8 mouse cellular contexts compared by ENCODE assay signal in the genomic region with DNA sequence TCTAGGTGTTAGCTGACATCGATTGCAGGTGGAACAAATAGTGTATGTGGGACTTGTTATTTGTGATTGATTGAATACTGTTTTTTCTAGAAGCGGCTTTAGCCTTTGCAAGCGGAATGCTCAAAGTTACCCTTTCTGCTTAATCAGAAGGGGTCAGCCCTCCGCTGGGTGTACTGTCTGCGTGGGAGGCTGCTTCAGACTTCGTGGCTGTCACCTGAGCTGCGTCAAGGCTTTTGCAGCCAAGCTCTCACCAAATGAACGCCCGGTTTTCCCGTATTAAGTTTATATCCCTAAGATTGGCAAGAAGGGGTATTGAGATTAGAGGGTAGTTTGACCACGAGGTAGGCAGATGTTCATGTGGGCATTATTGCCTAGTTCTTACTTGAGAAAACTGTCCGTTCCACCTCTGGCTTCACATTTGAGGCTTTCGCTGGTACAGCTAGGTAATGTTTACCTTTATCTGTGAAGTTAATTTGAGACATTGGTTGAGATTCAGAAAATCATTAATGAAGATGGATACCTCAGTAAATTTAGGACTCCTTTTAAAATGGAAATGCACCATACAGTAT. TPM values are rescaled to one million over a fixed set of nuclear protein-coding genes. Genes with fewer than 3 reads are reported as not detected.
DNase-seq lines count a peak whose midpoint lies in the region; ATAC-seq lines count a peak whose summit lies in the region.

No protein-coding gene starts in this region.

- H3K9me3 ChIP-seq in heart, embryonic 14.5 days (ENCODE audit: control insufficient read depth, low read length): peaks cover 9% of the 10 kb centered on the region
- H3K9me3 ChIP-seq in embryonic facial prominence, embryonic 14.5 days (ENCODE audit: control insufficient read depth, low read length): peaks cover 41% of the 10 kb centered on the region
- peaks cover 7% of the 10 kb centered on the region for H3K9me3 ChIP-seq in kidney, embryonic 14.5 days (ENCODE audit: control insufficient read depth, low read length)

- no peak overlapping the region for H3K27ac ChIP-seq in heart, embryonic 14.5 days (replicated peaks in 1 of 2; ENCODE audit: control insufficient read depth in 1 of 2, insufficient read depth in 1 of 2, low read depth in 2 of 2, low read length in 2 of 2)
- H3K27ac ChIP-seq in embryonic facial prominence, embryonic 14.5 days (replicated peaks; ENCODE audit: low read depth, low read length): no peak overlapping the region
- no peak overlapping the region for H3K27ac ChIP-seq in kidney, embryonic 14.5 days (ENCODE audit: low read depth, low read length)

- peaks cover 6% of the 10 kb centered on the region; the same call in 1 of the 2 replicates for H3K36me3 ChIP-seq in heart, embryonic 14.5 days (ENCODE audit: control insufficient read depth, insufficient read depth, low read length)
- peaks cover 18% of the 10 kb centered on the region for H3K36me3 ChIP-seq in embryonic facial prominence, embryonic 14.5 days (ENCODE audit: control insufficient read depth, insufficient read depth, low read length)
- H3K36me3 ChIP-seq in kidney, embryonic 14.5 days (ENCODE audit: control insufficient read depth, insufficient read depth, low read length): no peaks in the 10 kb centered on the region

- peak overlapping the region; percentile 73 to 84 for H3K4me3 ChIP-seq in heart, embryonic 14.5 days (ENCODE audit: control insufficient read depth in 1 of 2, insufficient read depth in 1 of 2, low read depth in 1 of 2, low read length in 2 of 2)
- peak overlapping the region; percentile 87 for H3K4me3 ChIP-seq in embryonic facial prominence, embryonic 14.5 days (ENCODE audit: low read depth, low read length)
- H3K4me3 ChIP-seq in kidney, embryonic 14.5 days (ENCODE audit: low read length): peak overlapping the region; percentile 84

- peak overlapping the region; percentile 82 for H3K9ac ChIP-seq in heart, embryonic 14.5 days (ENCODE audit: low read length)
- H3K9ac ChIP-seq in embryonic facial prominence, embryonic 14.5 days (ENCODE audit: low read depth, low read length): no peak overlapping the region
- H3K9ac ChIP-seq in kidney, embryonic 14.5 days (ENCODE audit: low read depth, low read length): peak overlapping the region; percentile 85; the same call in 1 of the 2 replicates

- 38% methylated on average over 13 of the region's 13 CpGs for WGBS in heart, embryonic 14.5 days
- 32% methylated on average over 13 of the region's 13 CpGs for WGBS in embryonic facial prominence, embryonic 14.5 days
- 22% methylated on average over 13 of the region's 13 CpGs for WGBS in kidney, embryonic 14.5 days

- intact Hi-C loops in heart, postnatal 14 days (cut with DNase I): loop anchor here (5.0 kb wide), 2 partner anchors 149 to 731 kb away; a partner anchor contains a TSS

- no peak for DNase-seq in heart, postnatal 14 days
- DNase-seq in embryonic facial prominence, embryonic 14.5 days (ENCODE audit: low spot score): no peak
- DNase-seq in naive thymus-derived CD4-positive, alpha-beta T cell, adult 2 months (ENCODE audit: low read depth): peak; percentile 25
- DNase-seq in urinary bladder, adult 18-20 months (ENCODE audit: low spot score in 2 of 2): no peak
- DNase-seq in layer of hippocampus, postnatal 14 days (ENCODE audit: low spot score in 2 of 2): no peak
- no peak for DNase-seq in spleen, postnatal 4 days (ENCODE audit: low spot score in 2 of 2)

- H3K27me3 ChIP-seq in heart, embryonic 14.5 days (ENCODE audit: control insufficient read depth, insufficient read depth, low read length): no peaks in the 10 kb centered on the region
- no peaks in the 10 kb centered on the region for H3K27me3 ChIP-seq in embryonic facial prominence, embryonic 14.5 days (replicated peaks; ENCODE audit: control insufficient read depth, insufficient read depth, low read length)
- H3K27me3 ChIP-seq in kidney, embryonic 14.5 days (ENCODE audit: control insufficient read depth, insufficient read depth, low read length): 0 out of 2 replicates have a peak, but pooled peaks cover 6% of the 10 kb centered on the region

- peak overlapping the region; percentile 89 for H3K4me2 ChIP-seq in heart, embryonic 14.5 days (ENCODE audit: low read length)
- H3K4me2 ChIP-seq in embryonic facial prominence, embryonic 14.5 days (ENCODE audit: low read depth, low read length): peak overlapping the region; percentile 99
- H3K4me2 ChIP-seq in kidney, embryonic 14.5 days (replicated peaks; ENCODE audit: low read depth, low read length): peak overlapping the region; percentile 96

- peaks cover 6 to 12% of the 10 kb centered on the region in 2 experiments; a peak in 2 of 4 replicates for H3K4me1 ChIP-seq in heart, embryonic 14.5 days (ENCODE audit: control insufficient read depth in 2 of 2, insufficient read depth in 2 of 2, low read length in 2 of 2)
- H3K4me1 ChIP-seq in embryonic facial prominence, embryonic 14.5 days (ENCODE audit: control insufficient read depth, insufficient read depth, low read length): peaks cover 14% of the 10 kb centered on the region
- H3K4me1 ChIP-seq in kidney, embryonic 14.5 days (ENCODE audit: control insufficient read depth, insufficient read depth, low read length): peaks cover 11% of the 10 kb centered on the region; the same call in 1 of the 2 replicates

- ATAC-seq in heart, embryonic 14.5 days (ENCODE audit: insufficient number of reproducible peaks, insufficient read depth, low FRiP score, low read depth): no peak
- ATAC-seq in embryonic facial prominence, embryonic 14.5 days (ENCODE audit: low read depth): no peak
- no peak for ATAC-seq in kidney, embryonic 14.5 days (ENCODE audit: low FRiP score, low TSS enrichment)

RNA-seq across cellular contexts. Expression of a gene that starts 1.6 kb away (rescaled TPM):
- polyA plus RNA-seq in heart, embryonic 14.5 days (2014; fragmentation: Nextera tagmentation; extraction: Ambion mirVana): 70.9 and 72.4 TPM in 2 replicates
- 10 to 100 TPM; 42.5 to 43.5 TPM for total RNA-seq in heart, postnatal 14 days (2021)
- 29.8 and 30.6 TPM in 2 replicates for polyA plus RNA-seq in embryonic facial prominence, embryonic 14.5 days (2014; fragmentation: Nextera tagmentation; extraction: Ambion mirVana)
- 23.7 and 32.6 TPM in 2 replicates for polyA plus RNA-seq in kidney, embryonic 14.5 days (2014; fragmentation: Nextera tagmentation; extraction: Ambion mirVana)
- total RNA-seq in layer of hippocampus, postnatal 14 days (2021): 100 to 1,000 TPM; 141 to 146 TPM

RNA-seq across cellular contexts. Expression of a gene that starts 10.2 kb away (rescaled TPM):
- 28.1 and 30.2 TPM in 2 replicates for polyA plus RNA-seq in heart, embryonic 14.5 days (2014; fragmentation: Nextera tagmentation; extraction: Ambion mirVana)
- 10 to 100 TPM; 19.4 to 20.3 TPM for total RNA-seq in heart, postnatal 14 days (2021)
- 22.2 and 23.0 TPM in 2 replicates for polyA plus RNA-seq in embryonic facial prominence, embryonic 14.5 days (2014; fragmentation: Nextera tagmentation; extraction: Ambion mirVana)
- 13.6 and 21.4 TPM in 2 replicates for polyA plus RNA-seq in kidney, embryonic 14.5 days (2014; fragmentation: Nextera tagmentation; extraction: Ambion mirVana)
- 10 to 100 TPM in 1 of 2 experiments, 1 to 10 TPM in 1; 9.7 to 10.2 TPM for total RNA-seq in layer of hippocampus, postnatal 14 days (2021)

RNA-seq across cellular contexts. Expression of a gene that starts 34.1 kb away (rescaled TPM):
- polyA plus RNA-seq in heart, embryonic 14.5 days (2014; fragmentation: Nextera tagmentation; extraction: Ambion mirVana): 6.1 and 7.7 TPM in 2 replicates
- total RNA-seq in heart, postnatal 14 days (2021): 1 to 10 TPM; 1.4 to 1.8 TPM
- 5.7 and 8.7 TPM in 2 replicates for polyA plus RNA-seq in embryonic facial prominence, embryonic 14.5 days (2014; fragmentation: Nextera tagmentation; extraction: Ambion mirVana)
- polyA plus RNA-seq in kidney, embryonic 14.5 days (2014; fragmentation: Nextera tagmentation; extraction: Ambion mirVana): 5.5 TPM in 2 replicates
- total RNA-seq in layer of hippocampus, postnatal 14 days (2021): under 1 TPM; 0.74 to 0.85 TPM
